Mouse (Mus musculus) MEL (cell line): Measurements from ENCODE around the gene Cr1l. TPM values are rescaled to one million over a fixed set of nuclear protein-coding genes. Genes with fewer than 3 reads are reported as not detected.

ENCODE experiments used
- DNase-seq: peaks from one replicate; pipeline ENCODE4 v3.0.0; 2011; ENCODE audit warnings: low read depth, low spot score
- H3K27ac ChIP-seq: 2 replicates; pipeline ENCODE4 v1.5.1; 2012; ENCODE audit warnings: low read depth, mild to moderate bottlenecking, control low read depth, low read length, moderate library complexity; ENCODE audit not compliant: control insufficient read depth
- H3K27me3 ChIP-seq, 2 experiments: fragments of 150-350 bp in 1 of 2; sonication (generic) in 1 of 2; 2 replicates each; pipeline ENCODE4 v1.6.1; 2012; ENCODE audit warnings: low read length in 2 of 2, mild to moderate bottlenecking in 2 of 2, improper control_type of control experiment in 1 of 2, moderate library complexity in 1 of 2; ENCODE audit not compliant: insufficient read depth in 2 of 2, control insufficient read depth in 1 of 2
- H3K36me3 ChIP-seq, 2 experiments: 2 replicates each; pipeline ENCODE4 v1.6.1; 2012 to 2014; ENCODE audit warnings: low read length in 2 of 2, improper control_type of control experiment in 1 of 2, inconsistent platforms in 1 of 2, mild to moderate bottlenecking in 1 of 2; ENCODE audit not compliant: insufficient read depth in 2 of 2, control insufficient read depth in 1 of 2
- H3K4me1 ChIP-seq, 2 experiments: fragments of 150-350 bp in 1 of 2; sonication (generic) in 1 of 2; 2 replicates each; pipeline ENCODE4 v1.6.1; 2012; ENCODE audit warnings: low read length in 2 of 2, improper control_type of control experiment in 1 of 2, mild to moderate bottlenecking in 1 of 2; ENCODE audit not compliant: insufficient read depth in 2 of 2, control insufficient read depth in 1 of 2
- H3K4me3 ChIP-seq, 2 experiments: fragments of 150-350 bp in 1 of 2; sonication (generic) in 1 of 2; 2 replicates each; pipeline ENCODE4 v1.5.1; 2012; ENCODE audit warnings: low read depth in 2 of 2, low read length in 2 of 2, mild to moderate bottlenecking in 2 of 2, moderate library complexity in 2 of 2, control low read depth in 1 of 2, improper control_type of control experiment in 1 of 2; ENCODE audit not compliant: control insufficient read depth in 1 of 2, insufficient read depth in 1 of 2
- H3K79me2 ChIP-seq: 2 replicates; pipeline ENCODE4 v1.6.1; 2012; ENCODE audit warnings: mild to moderate bottlenecking, low read length, moderate library complexity; ENCODE audit not compliant: control insufficient read depth, poor library complexity, insufficient read depth
- H3K9ac ChIP-seq: 2 replicates; pipeline ENCODE4 v1.6.1; 2012; ENCODE audit warnings: low read depth, mild to moderate bottlenecking, control low read depth, low read length, moderate library complexity; ENCODE audit not compliant: control insufficient read depth, poor library complexity, severe bottlenecking
- H3K9me3 ChIP-seq: fragments of 150-350 bp; sonication (generic); replicated peaks from 2 replicates; pipeline ENCODE4 v1.6.1; 2012; ENCODE audit warnings: mild to moderate bottlenecking, low read length, improper control_type of control experiment, moderate library complexity; ENCODE audit not compliant: insufficient read depth
- BHLHE40 ChIP-seq: IDR thresholded peaks from 2 replicates; pipeline ENCODE4 v1.6.1; 2012; ENCODE audit warnings: low read depth, mild to moderate bottlenecking, inconsistent platforms, low read length, improper control_type of control experiment, borderline replicate concordance
- CHD1 ChIP-seq: IDR thresholded peaks from 2 replicates; pipeline ENCODE4 v1.6.1; 2012; ENCODE audit warnings: low read depth, mild to moderate bottlenecking, inconsistent platforms, low read length, improper control_type of control experiment
- CHD2 ChIP-seq: IDR thresholded peaks from 2 replicates; pipeline ENCODE4 v1.6.1; 2011; ENCODE audit warnings: low read length, improper control_type of control experiment
- CTCF ChIP-seq, 3 experiments: IDR thresholded peaks in 2 of 3; conservative IDR thresholded peaks in 1 of 3; 2 replicates each; pipeline ENCODE4 v1.5.1; 2011 to 2012; ENCODE audit warnings: low read length in 3 of 3, low read depth in 2 of 3, mild to moderate bottlenecking in 2 of 3, improper control_type of control experiment in 1 of 3, inconsistent platforms in 1 of 3, mixed read lengths in 1 of 3, moderate library complexity in 1 of 3; ENCODE audit not compliant: control insufficient read depth in 1 of 3, insufficient read depth in 1 of 3, poor library complexity in 1 of 3, severe bottlenecking in 1 of 3
- E2F4 ChIP-seq: IDR thresholded peaks from 2 replicates; pipeline ENCODE4 v1.6.1; 2011; ENCODE audit warnings: low read depth, low read length, improper control_type of control experiment, borderline replicate concordance
- ELF1 ChIP-seq: IDR thresholded peaks from 2 replicates; pipeline ENCODE4 v1.6.1; 2014; ENCODE audit warnings: low read depth, mild to moderate bottlenecking, inconsistent platforms, low read length, improper control_type of control experiment, moderate library complexity
- EP300 ChIP-seq, 2 experiments: IDR thresholded peaks; 2 replicates each; pipeline ENCODE4 v1.6.1; 2011; ENCODE audit warnings: improper control_type of control experiment in 2 of 2, low read length in 2 of 2, low read depth in 1 of 2, mild to moderate bottlenecking in 1 of 2
- ETS1 ChIP-seq: IDR thresholded peaks from 2 replicates; pipeline ENCODE4 v1.6.1; 2012; ENCODE audit warnings: low read depth, mild to moderate bottlenecking, inconsistent platforms, low read length, improper control_type of control experiment, moderate library complexity
- GABPA ChIP-seq: IDR thresholded peaks from 2 replicates; pipeline ENCODE4 v1.6.1; 2012; ENCODE audit warnings: low read depth, mild to moderate bottlenecking, inconsistent platforms, low read length, improper control_type of control experiment, moderate library complexity
- GATA1 ChIP-seq: IDR thresholded peaks from 2 replicates; pipeline ENCODE4 v1.6.1; 2011; ENCODE audit warnings: low read depth, low read length, improper control_type of control experiment
- HCFC1 ChIP-seq: IDR thresholded peaks from 2 replicates; pipeline ENCODE4 v1.6.1; 2012; ENCODE audit warnings: low read depth, mild to moderate bottlenecking, inconsistent platforms, low read length, improper control_type of control experiment, moderate library complexity
- KAT2A ChIP-seq: conservative IDR thresholded peaks from 2 replicates; pipeline ENCODE4 v1.6.1; 2012; ENCODE audit warnings: low read depth, low read length, improper control_type of control experiment, inconsistent platforms
- MAFK ChIP-seq: IDR thresholded peaks from 2 replicates; pipeline ENCODE4 v1.6.1; 2011; ENCODE audit warnings: low read depth, mild to moderate bottlenecking, low read length, improper control_type of control experiment, borderline replicate concordance
- MAX ChIP-seq: IDR thresholded peaks from 2 replicates; pipeline ENCODE4 v1.6.1; 2011; ENCODE audit warnings: low read length, improper control_type of control experiment
- MEF2A ChIP-seq: IDR thresholded peaks from 2 replicates; pipeline ENCODE4 v1.6.1; 2014; ENCODE audit warnings: low read depth, mild to moderate bottlenecking, inconsistent platforms, low read length, improper control_type of control experiment; ENCODE audit not compliant: poor library complexity, insufficient replicate concordance, severe bottlenecking; ENCODE audit errors: extremely low read depth
- MXI1 ChIP-seq: IDR thresholded peaks from 2 replicates; pipeline ENCODE4 v1.6.1; 2011; ENCODE audit warnings: mild to moderate bottlenecking, low read depth, low read length, improper control_type of control experiment
- MYC ChIP-seq: IDR thresholded peaks from 2 replicates; pipeline ENCODE4 v1.6.1; 2011; ENCODE audit warnings: low read depth, mild to moderate bottlenecking, low read length, improper control_type of control experiment, moderate library complexity
- NELFE ChIP-seq: IDR thresholded peaks from 2 replicates; pipeline ENCODE4 v1.6.1; 2011; ENCODE audit warnings: low read depth, low read length, improper control_type of control experiment
- NRF1 ChIP-seq: IDR thresholded peaks from 2 replicates; pipeline ENCODE4 v1.6.1; 2014; ENCODE audit warnings: low read depth, mild to moderate bottlenecking, inconsistent platforms, low read length, improper control_type of control experiment, moderate library complexity; ENCODE audit not compliant: poor library complexity, insufficient read depth, severe bottlenecking
- POLR2A ChIP-seq, 2 experiments: IDR thresholded peaks; 2 replicates each; pipeline ENCODE4 v1.6.1; 2011 to 2012; ENCODE audit warnings: low read length in 2 of 2, mild to moderate bottlenecking in 2 of 2, control low read depth in 1 of 2, improper control_type of control experiment in 1 of 2, low read depth in 1 of 2, moderate library complexity in 1 of 2; ENCODE audit not compliant: control insufficient read depth in 1 of 2, insufficient read depth in 1 of 2, poor library complexity in 1 of 2
- POLR2AphosphoS2 ChIP-seq: IDR thresholded peaks from 2 replicates; pipeline ENCODE4 v1.6.1; 2011; ENCODE audit warnings: low read length, improper control_type of control experiment
- POLR2AphosphoS5 ChIP-seq: IDR thresholded peaks from 2 replicates; pipeline ENCODE4 v1.6.1; 2012; ENCODE audit warnings: low read depth, borderline replicate concordance, mild to moderate bottlenecking, inconsistent platforms, low read length, moderate library complexity, mixed read lengths
- RCOR1 ChIP-seq: IDR thresholded peaks from 2 replicates; pipeline ENCODE4 v1.6.1; 2012; ENCODE audit warnings: low read depth, mild to moderate bottlenecking, inconsistent platforms, low read length, improper control_type of control experiment
- SIN3A ChIP-seq: IDR thresholded peaks from 2 replicates; pipeline ENCODE4 v1.6.1; 2012; ENCODE audit warnings: low read length, improper control_type of control experiment, inconsistent platforms
- SMC3 ChIP-seq: IDR thresholded peaks from 2 replicates; pipeline ENCODE4 v1.6.1; 2011; ENCODE audit warnings: low read depth, low read length, improper control_type of control experiment
- TAL1 ChIP-seq: IDR thresholded peaks from 2 replicates; pipeline ENCODE4 v1.6.1; 2012; ENCODE audit warnings: mild to moderate bottlenecking, inconsistent platforms, low read length, moderate library complexity, mixed read lengths
- TBP ChIP-seq: IDR thresholded peaks from 2 replicates; pipeline ENCODE4 v1.8.0; 2011; ENCODE audit warnings: low read depth, low read length, improper control_type of control experiment
- TCF12 ChIP-seq: IDR thresholded peaks from 2 replicates; pipeline ENCODE4 v1.6.1; 2014; ENCODE audit warnings: low read depth, mild to moderate bottlenecking, inconsistent platforms, low read length, improper control_type of control experiment, moderate library complexity
- UBTF ChIP-seq: IDR thresholded peaks from 2 replicates; pipeline ENCODE4 v1.6.1; 2012; ENCODE audit warnings: low read depth, mild to moderate bottlenecking, inconsistent platforms, low read length, improper control_type of control experiment, moderate library complexity, borderline replicate concordance; ENCODE audit not compliant: insufficient read depth
- USF1 ChIP-seq: IDR thresholded peaks from 2 replicates; pipeline ENCODE4 v1.6.1; 2014; ENCODE audit warnings: low read depth, mild to moderate bottlenecking, inconsistent platforms, low read length, improper control_type of control experiment, moderate library complexity
- USF2 ChIP-seq, 2 experiments: IDR thresholded peaks; 2 replicates each; pipeline ENCODE4 v1.6.1; 2011 to 2012; ENCODE audit warnings: improper control_type of control experiment in 2 of 2, low read length in 2 of 2, borderline replicate concordance in 1 of 2, inconsistent platforms in 1 of 2, low read depth in 1 of 2, mild to moderate bottlenecking in 1 of 2; ENCODE audit not compliant: insufficient read depth in 1 of 2
- ZC3H11A ChIP-seq: IDR thresholded peaks from 2 replicates; pipeline ENCODE4 v1.6.1; 2012; ENCODE audit warnings: low read depth, mild to moderate bottlenecking, inconsistent platforms, low read length, improper control_type of control experiment
- ZMIZ1 ChIP-seq: IDR thresholded peaks from 2 replicates; pipeline ENCODE4 v1.6.1; 2012; ENCODE audit warnings: low read depth, mild to moderate bottlenecking, inconsistent platforms, low read length, improper control_type of control experiment, moderate library complexity
- ZNF384 ChIP-seq: IDR thresholded peaks from 2 replicates; pipeline ENCODE4 v1.6.1; 2012; ENCODE audit warnings: low read depth, mild to moderate bottlenecking, inconsistent platforms, low read length, improper control_type of control experiment
- polyA plus RNA-seq, 2 experiments: library from polyadenylated mRNA; stranded (reverse) in 1 of 2; unstranded in 1 of 2; fragments of >175 nt in 1 of 2; fragments of >200 nt in 1 of 2; gene quantifications; 2 replicates each; pipeline versions ENCODE4 v1.2.1 to v1.2.4; 2012; ENCODE audit warnings: low replicate concordance in 2 of 2, low read depth in 1 of 2; ENCODE audit not compliant: insufficient read length in 2 of 2, insufficient read depth in 1 of 2, missing spikeins in 1 of 2
- total RNA-seq: library from RNA; depleted of rRNA; stranded (reverse); fragments of 300-350 nt; gene quantifications from 2 replicates; pipeline ENCODE4 v1.2.3, GENCODE M21; 2012; rRNA removed

Gene Cr1l
- total RNA-seq, result 106 and 116 TPM in 2 replicates
- polyA plus RNA-seq, result 100 to 1,000 TPM in 1 of 2 experiments, not detected in 1; 103 TPM

- peaks cover 13% of the 10 kb centered on the region for H3K79me2 ChIP-seq
- H3K9ac ChIP-seq, result peak within 1 kb of the TSS; percentile 91
- peak; percentile 57; the same call in 1 of the 2 replicates for TF ChIP-seq E2F4
- TF ChIP-seq TAL1, result no peak
- TF ChIP-seq HCFC1, result peak; percentile 81
- TF ChIP-seq POLR2AphosphoS2, result peak; percentile 83; the same call in 1 of the 2 replicates
- peak; percentile 73 for TF ChIP-seq NELFE
- peak; percentile 31; the same call in 1 of the 2 replicates for TF ChIP-seq POLR2AphosphoS5
- TF ChIP-seq UBTF, result peak; percentile 95; the same call in 1 of the 2 replicates
- peak in 1 of 2 experiments; percentile 25; a peak in 1 of 4 replicates for TF ChIP-seq EP300 (IDR thresholded peaks at IDR 0.05; ENCODE audit: low read depth in 1 of 2, low read length in 2 of 2)
- TF ChIP-seq KAT2A, result peak; percentile 52; the same call in 1 of the 2 replicates
- peak; percentile 96 for TF ChIP-seq TBP
- no peak for TF ChIP-seq USF2 (IDR thresholded peaks at IDR 0.05; ENCODE audit: borderline replicate concordance in 1 of 2, insufficient read depth in 1 of 2, low read depth in 1 of 2, low read length in 2 of 2)
- TF ChIP-seq GABPA, result no peak
- peak; percentile 96 for TF ChIP-seq MXI1
- TF ChIP-seq POLR2A (IDR thresholded peaks at IDR 0.05; ENCODE audit: control insufficient read depth in 1 of 2, insufficient read depth in 1 of 2, low read depth in 1 of 2, low read length in 2 of 2, poor library complexity in 1 of 2), result peak; percentile 83 to 95
- TF ChIP-seq MAFK, result 0 out of 2 replicates have a peak, but pooled peaks have one; percentile 24
- peak; percentile 75 for TF ChIP-seq ELF1
- TF ChIP-seq ETS1, result peak; percentile 68; the same call in 1 of the 2 replicates
- peak; percentile 11; the same call in 1 of the 2 replicates for TF ChIP-seq USF1
- peak; percentile 42; the same call in 1 of the 2 replicates for TF ChIP-seq ZC3H11A
- TF ChIP-seq RCOR1, result no peak
- TF ChIP-seq NRF1, result peak; percentile 82
- peak in 2 of 3 experiments; percentile 73 to 77; a peak in 5 of 6 replicates for TF ChIP-seq CTCF (IDR thresholded peaks at IDR 0.05 in 2 of 3, conservative IDR thresholded peaks at IDR 0.05 in 1 of 3; ENCODE audit: control insufficient read depth in 1 of 3, insufficient read depth in 1 of 3, low read depth in 2 of 3, low read length in 3 of 3, poor library complexity in 1 of 3, severe bottlenecking in 1 of 3)
- peak; percentile 47; the same call in 1 of the 2 replicates for TF ChIP-seq TCF12
- TF ChIP-seq GATA1, result peak; percentile 56
- peak; percentile 74 for TF ChIP-seq ZMIZ1
- TF ChIP-seq SIN3A, result peak; percentile 80
- peak; percentile 46 for TF ChIP-seq SMC3
- no peak for TF ChIP-seq BHLHE40
- no peak for TF ChIP-seq MEF2A
- no peak for TF ChIP-seq CHD2
- no peak for TF ChIP-seq CHD1
- peak; percentile 88 for TF ChIP-seq MYC
- no peak for TF ChIP-seq ZNF384
- peak; percentile 83 for TF ChIP-seq MAX
Measured at GRCm38 (mm10) chr1:195130953-195131674, at the start of gene Cr1l. Cr1l (minus strand) TSS chr1:195131586.

More at GRCm38 (mm10) chr1:195130953-195131674, at the start of gene Cr1l:
- Histone ChIP-seq H3K4me1 (peaks cover 6% of the 10 kb centered on the region in 2 experiments), H3K36me3 (peaks cover 25 to 35% of the 10 kb centered on the region in 2 experiments), H3K9me3 (no peaks in the 10 kb centered on the region), H3K4me3 (peak within 1 kb of the TSS; percentile 66 to 90), H3K27me3 (no peaks in the 10 kb centered on the region), H3K27ac (peak within 1 kb of the TSS; percentile 98)
- peak; percentile 97 for DNase-seq
